Mouse (Mus musculus): ENCODE measurements around the gene Fam173a. TPM values are rescaled to one million over a fixed set of nuclear protein-coding genes. Genes with fewer than 3 reads are reported as not detected.

The Fam173a gene
- polyA plus RNA-seq, 1 experiment from 2014 or later: 82.5 TPM

DNA sequence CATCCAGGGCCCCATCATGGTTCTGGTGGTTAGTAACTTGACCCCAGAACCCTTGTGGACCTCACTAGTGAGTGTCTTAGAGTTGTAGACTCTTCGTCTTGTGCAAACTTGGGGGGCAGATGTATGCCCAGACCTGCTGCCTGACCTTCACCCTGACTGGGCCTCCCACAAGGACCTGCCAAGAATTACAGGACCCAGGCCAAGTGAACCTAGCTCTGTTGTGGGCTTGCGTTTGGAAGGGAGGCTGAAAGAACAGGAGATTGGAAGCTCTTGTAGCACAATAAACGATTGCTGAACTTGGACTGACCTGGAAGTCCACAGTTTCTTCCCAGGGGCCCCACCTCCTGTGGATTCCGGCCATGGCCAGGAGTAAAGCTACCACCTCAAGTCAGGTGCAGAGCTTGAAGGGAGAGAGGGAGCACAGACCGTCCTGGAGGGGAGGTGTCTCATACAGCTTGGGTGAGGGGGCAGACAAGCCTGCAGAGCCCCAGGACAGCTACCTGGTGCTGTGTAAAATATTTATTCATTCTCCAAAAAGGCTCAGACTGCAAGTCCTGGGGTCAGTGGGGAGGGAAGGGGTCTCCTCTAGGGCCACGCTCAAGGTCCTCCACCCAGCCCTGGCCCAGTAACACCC, 41.4 kb upstream of the Fam173a start:
- H3K27ac ChIP-seq: peak overlapping the region; percentile 98
- peak overlapping the region; percentile 91 for H3K4me2 ChIP-seq (replicated peaks)
- 19% methylated on average over 6 of the region's 6 CpGs for WGBS
- H3K9ac ChIP-seq: peak overlapping the region; percentile 85
- H3K4me3 ChIP-seq (replicated peaks): peak overlapping the region; percentile 83
- no peak for ATAC-seq
- H3K27me3 ChIP-seq (replicated peaks): no peaks in the 10 kb centered on the region
- no peaks in the 10 kb centered on the region for H3K9me3 ChIP-seq
- H3K36me3 ChIP-seq: peaks cover 16% of the 10 kb centered on the region
- peaks cover 68% of the 10 kb centered on the region for H3K4me1 ChIP-seq (replicated peaks)

DNA sequence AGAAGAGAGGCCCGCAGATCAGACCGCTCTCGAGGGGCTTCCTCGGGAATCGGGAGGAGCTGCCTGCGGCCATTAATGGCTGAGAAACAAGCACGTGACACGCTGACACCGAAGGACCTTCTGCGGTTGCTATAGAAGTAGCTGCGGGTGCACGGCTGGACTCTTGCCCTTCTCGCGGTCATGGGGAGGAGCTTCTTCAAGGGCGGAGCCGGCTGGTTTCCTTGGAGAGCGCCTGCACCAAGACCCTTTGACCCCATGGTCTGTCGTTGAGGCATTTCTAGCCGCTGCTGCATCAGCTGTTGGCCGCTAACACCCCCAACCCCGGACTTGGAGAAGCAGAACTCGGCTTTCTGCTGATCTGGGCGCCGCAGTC, 40.6 kb upstream of the Fam173a start, which contains the start of gene Stub1:
Stub1 (minus strand) TSS at position 114 of the 373 bp plus-strand sequence.
- Histone ChIP-seq H3K36me3 (peaks cover 14% of the 10 kb centered on the region), H3K27ac (peak within 1 kb of the TSS; percentile 98), H3K27me3 (replicated peaks) (no peaks in the 10 kb centered on the region), H3K4me2 (replicated peaks) (peak within 1 kb of the TSS; percentile 91), H3K4me1 (replicated peaks) (peaks cover 70% of the 10 kb centered on the region), H3K9ac (peak within 1 kb of the TSS; percentile 85), H3K4me3 (replicated peaks) (peak within 1 kb of the TSS; percentile 83), H3K9me3 (no peaks in the 10 kb centered on the region)
- under 1% methylated on average over 24 of the region's 24 CpGs for WGBS
- ATAC-seq: peak; percentile 82

DNA sequence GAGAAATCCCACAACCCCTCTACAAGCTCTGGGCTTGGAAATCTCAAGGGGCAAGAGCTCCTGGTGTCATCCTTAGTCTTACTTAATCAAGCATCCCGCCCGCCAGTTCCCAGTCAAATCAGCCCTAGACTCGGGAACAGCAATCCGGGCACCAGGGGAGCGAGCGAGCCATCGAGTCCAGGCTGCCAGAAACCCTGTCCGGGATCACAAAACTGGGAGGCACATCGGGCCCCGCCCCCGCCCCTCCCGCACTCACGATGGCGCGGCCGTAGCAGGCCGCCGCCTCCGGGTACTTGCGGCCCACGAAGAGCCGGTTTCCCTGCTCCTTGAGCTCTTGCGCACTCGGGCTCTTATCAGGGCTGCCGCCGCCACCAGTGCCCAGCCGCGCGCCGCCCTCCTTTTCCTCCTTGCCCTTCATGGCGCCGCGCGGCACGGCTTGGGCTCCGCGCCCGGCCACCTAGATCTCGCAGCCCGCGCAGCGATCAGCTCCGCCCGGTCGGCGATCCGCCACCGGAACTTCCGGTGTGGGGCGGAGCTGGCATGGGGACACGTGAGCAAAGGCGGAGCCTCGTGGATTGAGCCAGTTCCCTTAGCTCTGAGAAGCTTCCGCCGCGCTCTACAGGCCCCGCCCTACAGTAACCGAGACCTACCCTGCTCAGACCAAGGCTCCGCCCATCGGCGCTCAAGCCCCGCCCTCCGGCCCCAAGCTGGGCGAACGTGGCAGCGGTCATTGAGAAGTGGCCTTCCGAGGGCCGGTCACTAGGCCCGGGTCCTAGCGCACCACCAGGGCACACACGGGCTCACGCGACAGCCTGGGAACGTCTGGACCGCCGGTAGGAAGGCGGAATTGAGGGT, 40.0 kb upstream of the Fam173a start:
- Histone ChIP-seq H3K4me3 (replicated peaks) (peak overlapping the region; percentile 83), H3K9ac (peak overlapping the region; percentile 85), H3K27ac (peak overlapping the region; percentile 98), H3K4me2 (replicated peaks) (peak overlapping the region; percentile 91), H3K9me3 (no peaks in the 10 kb centered on the region), H3K4me1 (replicated peaks) (peaks cover 70% of the 10 kb centered on the region), H3K27me3 (replicated peaks) (no peaks in the 10 kb centered on the region), H3K36me3 (peaks cover 14% of the 10 kb centered on the region)
- WGBS: under 1% methylated on average over 76 of the region's 77 CpGs
- ATAC-seq: peak; percentile 92

GRCm38 (mm10) chr17:25831451-25832281, 39.0 kb upstream of the Fam173a start:
- H3K9me3 ChIP-seq: no peaks in the 10 kb centered on the region
- H3K36me3 ChIP-seq: peaks cover 14% of the 10 kb centered on the region
- peak overlapping the region; percentile 85 for H3K9ac ChIP-seq
- H3K27ac ChIP-seq: peak overlapping the region; percentile 98
- no peak for ATAC-seq
- H3K4me2 ChIP-seq (replicated peaks): peak overlapping the region; percentile 91
- H3K27me3 ChIP-seq (replicated peaks): no peaks in the 10 kb centered on the region
- peak overlapping the region; percentile 83 for H3K4me3 ChIP-seq (replicated peaks)
- H3K4me1 ChIP-seq (replicated peaks): peaks cover 61% of the 10 kb centered on the region
- WGBS: 47% methylated on average over 21 of the region's 21 CpGs

GRCm38 (mm10) chr17:25830806-25831431, 38.2 kb upstream of the Fam173a start:
- H3K9me3 ChIP-seq: no peaks in the 10 kb centered on the region
- peaks cover 17% of the 10 kb centered on the region for H3K36me3 ChIP-seq
- no peaks in the 10 kb centered on the region for H3K27me3 ChIP-seq (replicated peaks)
- H3K4me1 ChIP-seq (replicated peaks): peaks cover 55% of the 10 kb centered on the region
- H3K27ac ChIP-seq: peak overlapping the region; percentile 98; the same call in 1 of the 2 replicates
- peak overlapping the region; percentile 83 for H3K4me3 ChIP-seq (replicated peaks)
- ATAC-seq: no peak
- peak overlapping the region; percentile 91 for H3K4me2 ChIP-seq (replicated peaks)
- 84% methylated on average over 14 of the region's 14 CpGs for WGBS
- H3K9ac ChIP-seq: peak overlapping the region; percentile 85; the same call in 1 of the 2 replicates

DNA sequence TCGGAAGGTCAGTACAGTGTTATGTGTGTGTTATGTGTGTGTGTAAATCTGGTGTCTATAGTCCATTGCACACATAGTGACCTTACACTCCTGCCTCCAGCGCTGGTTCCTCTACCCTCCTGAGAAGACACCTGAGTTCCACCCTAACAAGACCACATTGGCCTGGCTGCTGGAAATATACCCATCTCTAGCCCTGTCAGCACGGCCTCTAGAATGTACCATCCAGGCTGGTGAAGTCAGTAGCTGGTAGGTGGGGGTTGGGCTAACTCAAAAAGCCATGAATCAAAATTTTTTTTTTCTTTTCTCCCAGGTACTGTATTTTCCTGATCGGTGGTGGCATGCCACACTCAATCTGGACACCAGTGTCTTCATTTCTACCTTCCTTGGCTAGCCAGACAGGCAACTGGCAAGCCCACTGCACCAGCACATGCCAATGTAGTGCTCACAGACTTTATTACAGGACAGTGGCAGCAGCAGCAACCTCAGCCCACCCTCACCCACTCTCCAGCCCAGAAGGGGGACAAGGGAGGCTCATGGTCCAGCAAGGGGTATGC, 37.6 kb upstream of the Fam173a start:
- Histone ChIP-seq H3K9ac (0 out of 2 replicates have a peak overlapping the region, but pooled peaks have one; percentile 10), H3K4me1 (replicated peaks) (peaks cover 53% of the 10 kb centered on the region), H3K9me3 (no peaks in the 10 kb centered on the region), H3K4me3 (replicated peaks) (no peak overlapping the region; the same call in 1 of the 2 replicates), H3K36me3 (peaks cover 19% of the 10 kb centered on the region), H3K27ac (peak overlapping the region; percentile 5; the same call in 1 of the 2 replicates), H3K27me3 (replicated peaks) (no peaks in the 10 kb centered on the region), H3K4me2 (replicated peaks) (peak overlapping the region; percentile 91)
- no peak for ATAC-seq
- WGBS: 77% methylated on average over 4 of the region's 4 CpGs

DNA sequence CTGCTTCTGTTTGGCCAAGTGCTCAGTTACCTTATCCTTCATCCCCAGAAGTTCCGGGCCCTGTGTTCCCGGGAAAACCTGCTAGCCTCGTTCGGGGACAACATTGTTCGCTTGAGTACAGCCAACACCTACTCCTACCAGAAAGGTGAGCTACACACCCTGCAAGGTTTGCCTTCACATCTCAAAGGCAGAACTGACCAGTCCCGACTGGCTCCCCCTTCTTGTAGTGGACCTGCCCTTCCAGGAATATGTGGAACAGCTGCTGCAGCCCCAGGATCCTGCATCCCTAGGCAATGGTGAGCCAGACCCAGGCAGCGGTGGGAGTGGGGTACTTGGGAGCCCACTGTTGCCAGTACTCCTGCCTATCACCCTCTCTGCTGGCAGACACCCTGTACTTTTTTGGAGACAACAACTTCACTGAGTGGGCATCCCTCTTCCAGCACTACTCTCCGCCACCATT, 36.9 kb upstream of the Fam173a start:
- Histone ChIP-seq H3K27me3 (replicated peaks) (no peaks in the 10 kb centered on the region), H3K27ac (peak overlapping the region; percentile 90), H3K36me3 (peaks cover 19% of the 10 kb centered on the region), H3K9me3 (no peaks in the 10 kb centered on the region), H3K9ac (peak overlapping the region; percentile 64), H3K4me1 (replicated peaks) (peaks cover 53% of the 10 kb centered on the region), H3K4me2 (replicated peaks) (peak overlapping the region; percentile 91), H3K4me3 (replicated peaks) (peak overlapping the region; percentile 57)
- WGBS: 32% methylated on average over 8 of the region's 8 CpGs
- no peak for ATAC-seq

DNA sequence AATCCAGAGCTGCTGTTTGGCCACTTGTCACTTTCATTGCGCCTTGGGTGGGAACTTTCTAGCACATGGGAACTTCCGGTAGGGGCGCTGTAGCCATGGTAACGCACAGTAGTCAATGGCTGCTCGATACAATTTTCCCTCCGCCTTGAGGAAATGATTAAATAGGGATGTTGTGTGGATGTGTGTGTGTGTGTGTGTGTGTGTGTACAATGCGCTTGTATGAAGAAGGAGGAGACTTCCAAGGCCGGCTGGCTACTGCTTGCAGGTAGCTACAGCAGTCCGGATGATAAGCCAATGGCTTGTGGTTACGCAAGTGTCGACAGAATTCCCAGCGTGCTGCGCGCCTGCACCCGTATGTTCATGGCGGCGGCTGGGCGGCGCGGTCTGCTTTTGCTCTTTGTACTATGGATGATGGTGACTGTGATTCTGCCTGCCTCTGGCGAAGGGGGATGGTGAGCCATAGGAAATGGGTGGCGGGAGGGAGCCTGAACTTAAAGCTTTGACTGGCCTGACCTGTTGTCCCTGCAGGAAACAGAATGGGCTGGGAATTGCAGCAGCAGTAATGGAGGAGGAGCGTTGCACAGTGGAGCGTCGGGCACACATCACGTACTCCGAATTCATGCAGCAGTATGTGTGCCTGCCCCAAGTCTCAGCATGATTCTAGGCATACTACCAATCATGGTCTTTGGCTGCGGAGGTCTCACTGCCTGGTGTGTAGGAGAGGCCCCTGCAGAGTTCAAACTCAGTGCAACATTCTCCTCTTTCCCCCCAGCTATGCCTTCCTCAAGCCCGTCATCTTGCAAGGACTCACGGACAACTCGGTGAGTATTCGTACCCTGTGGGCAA, 36.2 kb upstream of the Fam173a start, which contains the start of gene Jmjd8:
Jmjd8 (plus strand) TSS at position 156 of the 846 bp plus-strand sequence.
- Histone ChIP-seq H3K36me3 (peaks cover 19% of the 10 kb centered on the region), H3K4me1 (replicated peaks) (peaks cover 53% of the 10 kb centered on the region), H3K4me3 (replicated peaks) (peak within 1 kb of the TSS; percentile 57), H3K27ac (peak within 1 kb of the TSS; percentile 90), H3K9ac (peak within 1 kb of the TSS; percentile 64), H3K27me3 (replicated peaks) (no peaks in the 10 kb centered on the region), H3K4me2 (replicated peaks) (peak within 1 kb of the TSS; percentile 91), H3K9me3 (no peaks in the 10 kb centered on the region)
- WGBS: under 1% methylated on average over 32 of the region's 32 CpGs
- ATAC-seq: peak; percentile 37; the same call in 1 of the 2 replicates

- H3K9ac ChIP-seq: peak overlapping the region; percentile 64
- peak overlapping the region; percentile 57 for H3K4me3 ChIP-seq (replicated peaks)
- peaks cover 19% of the 10 kb centered on the region for H3K36me3 ChIP-seq
- H3K27ac ChIP-seq: peak overlapping the region; percentile 90; the same call in 1 of the 2 replicates
- H3K4me2 ChIP-seq (replicated peaks): peak overlapping the region; percentile 91
- ATAC-seq: no peak
- 82% methylated on average over 8 of the region's 8 CpGs for WGBS
- no peaks in the 10 kb centered on the region for H3K27me3 ChIP-seq (replicated peaks)
- peaks cover 53% of the 10 kb centered on the region for H3K4me1 ChIP-seq (replicated peaks)
- H3K9me3 ChIP-seq: no peaks in the 10 kb centered on the region
Measured at GRCm38 (mm10) chr17:25828223-25828594, 35.5 kb upstream of the Fam173a start.

GRCm38 (mm10) chr17:25827546-25828222, 35.0 kb upstream of the Fam173a start:
- no peak overlapping the region for H3K9ac ChIP-seq
- ATAC-seq: no peak
- no peak overlapping the region for H3K27ac ChIP-seq
- H3K9me3 ChIP-seq: no peaks in the 10 kb centered on the region
- 0 out of 2 replicates have a peak overlapping the region, but pooled peaks have one; percentile 91 for H3K4me2 ChIP-seq (replicated peaks)
- H3K27me3 ChIP-seq (replicated peaks): no peaks in the 10 kb centered on the region
- H3K36me3 ChIP-seq: peaks cover 19% of the 10 kb centered on the region
- H3K4me1 ChIP-seq (replicated peaks): peaks cover 53% of the 10 kb centered on the region
- H3K4me3 ChIP-seq (replicated peaks): no peak overlapping the region
- WGBS: 88% methylated on average over 22 of the region's 22 CpGs
